Mouse (Mus musculus): ENCODE results near the gene Olfr1477. TPM values are rescaled to one million over a fixed set of nuclear protein-coding genes. Genes with fewer than 3 reads are reported as not detected.
"Not testable (repeated sequence)": the region's sequence is repeated elsewhere in the genome, so short reads cannot be mapped to it uniquely, and the experiment has no call there.

Gene Olfr1477
- total RNA-seq (2021): not detected
- long read RNA-seq, experiment 1: 0 reads
- long read RNA-seq, experiment 2: 0 reads

DNA sequence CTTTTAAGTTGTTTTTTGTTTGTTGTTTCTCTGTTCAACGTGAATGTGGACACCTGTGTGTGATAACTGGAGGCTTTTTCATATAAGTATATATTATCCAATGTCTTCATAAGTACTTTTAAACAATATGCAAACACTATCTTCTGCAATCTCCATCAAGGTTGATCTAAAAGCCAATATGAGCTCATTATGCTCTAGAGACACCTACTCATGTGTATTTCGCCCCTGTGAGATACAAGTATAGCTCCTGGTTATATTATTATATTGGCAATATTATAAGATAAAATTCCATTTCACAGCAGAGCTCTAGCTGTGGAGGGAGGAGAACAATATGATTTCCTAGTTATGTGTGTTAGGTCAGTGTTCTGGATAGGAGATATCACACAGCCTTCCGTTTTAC lies at the start of gene Olfr1477:
TSS of gene Olfr1477 (plus strand) at position 301 of the 400 bp plus-strand sequence.
- no peak for DNase-seq

DNA sequence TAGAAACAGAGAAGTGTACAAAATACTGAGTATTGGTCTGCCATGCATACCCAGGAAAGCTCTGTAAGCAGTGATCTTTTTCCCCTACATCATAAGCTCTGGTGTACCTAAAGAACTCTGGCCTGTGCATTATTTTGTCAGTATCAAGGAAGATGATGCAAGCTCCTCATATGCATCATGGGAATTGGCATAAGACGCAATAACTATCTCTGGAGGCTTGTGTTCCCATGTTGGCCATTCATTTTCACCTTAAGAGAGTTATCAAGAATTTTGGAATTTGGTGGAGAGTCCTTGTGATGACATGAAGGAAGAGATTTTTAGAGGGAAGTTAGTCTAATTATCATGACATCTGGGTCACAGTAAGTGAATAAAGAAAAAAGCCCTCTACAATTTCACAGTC lies 44.4 kb upstream of the Olfr1477 start, which contains the start of gene Olfr1472:
TSS of gene Olfr1472 (minus strand) at position 101 of the 400 bp plus-strand sequence.
- DNase-seq: no peak

DNA sequence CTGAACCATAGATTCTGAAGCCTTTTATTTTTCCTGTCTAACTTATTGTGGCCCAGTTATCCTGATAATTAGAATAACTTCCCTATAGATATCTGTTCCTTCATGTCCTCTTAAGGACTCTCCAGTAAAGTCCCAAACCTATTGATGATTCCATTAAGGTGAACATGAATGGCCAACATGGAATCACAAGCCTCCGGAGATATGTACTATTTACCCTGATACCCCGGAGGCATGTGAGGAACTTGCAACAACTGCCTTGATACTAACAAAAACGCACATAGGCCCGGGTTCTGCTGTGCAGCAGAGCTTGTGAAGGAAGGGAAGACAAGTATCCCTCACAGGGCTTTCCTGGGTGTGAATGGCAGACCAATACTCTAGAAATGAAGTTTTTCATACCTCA lies 31.1 kb upstream of the Olfr1477 start, which contains the start of gene Olfr1474:
TSS of gene Olfr1474 (plus strand) at position 301 of the 400 bp plus-strand sequence.
- not testable (repeated sequence) for DNase-seq

DNA sequence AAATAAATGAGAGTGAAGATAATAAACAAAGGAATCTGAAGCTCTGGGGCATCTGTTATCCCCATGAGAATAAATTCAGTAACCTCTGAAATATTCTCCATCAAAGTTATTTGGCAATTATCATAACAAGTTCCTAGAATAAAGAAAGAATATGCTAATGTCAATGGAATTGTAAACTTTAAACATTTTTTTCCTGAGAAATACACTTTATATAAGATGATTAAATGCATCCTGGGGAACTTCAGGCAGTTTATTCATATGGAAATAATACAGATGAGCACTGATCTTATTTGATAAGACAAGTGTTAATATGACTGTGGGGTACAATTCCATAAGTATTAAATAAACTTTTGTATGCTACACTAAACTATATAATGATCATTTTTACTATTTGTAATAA lies 20.2 kb upstream of the Olfr1477 start, which contains the start of gene Olfr1475:
TSS of gene Olfr1475 (minus strand) at position 101 of the 400 bp plus-strand sequence.
- DNase-seq: no peak

DNA sequence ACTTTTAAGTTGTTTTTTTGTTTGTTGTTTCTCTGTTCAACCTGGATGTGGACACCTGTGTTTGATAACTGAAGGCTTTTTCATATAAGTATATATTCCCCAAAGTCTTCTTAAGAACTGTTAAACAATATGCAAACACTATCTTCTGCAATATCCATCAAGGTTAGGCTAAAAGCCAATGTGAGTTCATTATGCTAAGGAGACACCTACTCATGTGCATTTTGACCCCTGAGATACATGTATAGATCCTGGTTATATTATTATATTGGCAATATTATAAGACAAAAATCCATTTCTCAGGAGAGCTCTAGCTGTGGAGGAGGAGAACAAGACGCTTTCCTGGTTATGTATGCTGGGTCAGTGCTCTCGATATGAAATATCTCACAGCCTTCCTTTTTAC lies 27.3 kb downstream of the Olfr1477 start, which contains the start of gene Olfr1480:
TSS of gene Olfr1480 (plus strand) at position 301 of the 400 bp plus-strand sequence.
- no peak for DNase-seq

Other genes with a start within 250 kb of the Olfr1477 start
- not detected for gene Olfr1465, start 185.0 kb upstream of the Olfr1477 start, total RNA-seq (2021)
- not detected for gene Olfr1466, start 161.7 kb upstream of the Olfr1477 start, total RNA-seq (2021)
- gene Olfr1467, start 138.3 kb upstream of the Olfr1477 start, total RNA-seq (2021): not detected
- not detected for gene Olfr1469, start 92.7 kb upstream of the Olfr1477 start, total RNA-seq (2021)
- not detected for gene Olfr1471, start 57.1 kb upstream of the Olfr1477 start, total RNA-seq (2021)
- gene Olfr1472, start 44.5 kb upstream of the Olfr1477 start, total RNA-seq (2021): not detected
- not detected for gene Olfr1474, start 31.0 kb upstream of the Olfr1477 start, total RNA-seq (2021)
- not detected for gene Olfr1475, start 20.4 kb upstream of the Olfr1477 start, total RNA-seq (2021)
- gene Olfr1480, start 27.4 kb downstream of the Olfr1477 start, total RNA-seq (2021): not detected
- gene Olfr1484, start 83.0 kb downstream of the Olfr1477 start, total RNA-seq (2021): not detected
- gene Olfr1487, start 116.8 kb downstream of the Olfr1477 start, total RNA-seq (2021): not detected
- gene Olfr1489, start 131.1 kb downstream of the Olfr1477 start, total RNA-seq (2021): not detected
- not detected for gene Olfr1490, start 150.5 kb downstream of the Olfr1477 start, total RNA-seq (2021)
- not detected for gene Olfr1491, start 196.7 kb downstream of the Olfr1477 start, total RNA-seq (2021)
- not detected for gene Olfr1493-ps1, start 222.7 kb downstream of the Olfr1477 start, total RNA-seq (2021)
- gene Olfr1494, start 239.2 kb downstream of the Olfr1477 start, total RNA-seq (2021): not detected